In the genomic region with DNA sequence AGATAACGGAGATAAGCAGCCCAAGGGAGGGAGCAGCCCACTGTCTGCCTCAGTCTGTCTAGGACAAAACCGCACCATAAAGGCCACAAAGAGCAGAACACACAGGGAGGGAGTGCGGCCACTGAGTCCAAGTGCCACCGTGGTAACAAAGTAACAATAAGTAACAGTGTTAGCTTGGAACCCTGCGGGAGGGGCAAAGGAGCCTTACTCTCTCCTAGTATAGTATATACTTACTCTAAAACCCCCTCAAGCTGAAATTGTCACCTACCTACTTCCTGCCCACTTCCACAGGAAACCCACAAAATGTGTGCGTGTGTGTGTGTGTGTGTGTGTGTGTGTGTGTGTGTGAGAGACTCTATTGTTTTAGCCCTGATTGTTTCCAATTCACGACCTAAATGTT, we compare ENCODE assay signal across 19 mouse cellular contexts.
DNase-seq lines count a peak whose midpoint lies in the region; ATAC-seq and TF ChIP-seq lines count a peak whose summit lies in the region.
"Had no signal": no experiment of that assay in that cellular context is flagged by ENCODE, and none has a peak within 500 bp of the region (broad histone marks: within the 10 kb centered on the region; RNA-seq: fewer than 3 reads in every experiment).

No protein-coding gene starts in this region.

- intact Hi-C loops in gastrocnemius, postnatal 14 days (cut with DNase I; ENCODE audit: low total_unique reads): no loop called here

- peak; percentile 60 for ATAC-seq in megakaryocyte progenitor cell, adult 5-6 weeks (replicated peaks; ENCODE audit: poor library complexity)
- ATAC-seq: hindbrain, embryonic 16.5 days had no signal

- 63% methylated on average over 7 of the region's 7 CpGs for WGBS in kidney, adult 2 months

- H3K4me1 ChIP-seq in kidney, adult 2 months (ENCODE audit: control insufficient read depth, insufficient read depth, low read length): no peaks in the 10 kb centered on the region

- TF ChIP-seq CTCF in kidney, adult 2 months (conservative IDR thresholded peaks at IDR 0.05; ENCODE audit: insufficient read depth, insufficient read length, low read depth, low read length): no peak

- peak; percentile 18 for DNase-seq in kidney, postnatal 10 days
- DNase-seq in kidney, adult 2 months: no peak
- DNase-seq in T-cell, adult 2 months (ENCODE audit: low spot score): peak; percentile 81
- peak; percentile 48 to 54 for DNase-seq in thymus, postnatal 10 days (ENCODE audit: low spot score in 2 of 2)
- no peak for DNase-seq in right cerebral cortex, postnatal 4 days
- no peak for DNase-seq in gastrocnemius, postnatal 14 days
- no peak for DNase-seq in Muller cell, postnatal 12 days (ENCODE audit: inconsistent ontology term)
- DNase-seq: adrenal gland, adult 2 months; cerebellum, adult 9-10 months; kidney, postnatal 14 days; layer of hippocampus, adult 9-11 months; liver, embryonic 13.5 days; lung, postnatal 10 days; midbrain, embryonic 14.5 days had no signal

- H3K27me3 ChIP-seq in kidney, adult 2 months (replicated peaks; ENCODE audit: control insufficient read depth, insufficient read depth, low read length): no peaks in the 10 kb centered on the region
- H3K27me3 ChIP-seq: CH12.LX; heart, embryonic 15.5 days; liver, embryonic 13.5 days; neural tube, embryonic 13.5 days had no signal

- H3K4me3 ChIP-seq in kidney, adult 2 months (ENCODE audit: insufficient read depth, low read depth, low read length): no peak overlapping the region
- H3K4me3 ChIP-seq: heart, embryonic 15.5 days; liver, embryonic 13.5 days; neural tube, embryonic 13.5 days had no signal

- H3K36me3 ChIP-seq in kidney, adult 2 months (ENCODE audit: control insufficient read depth, insufficient read depth, low read length): no peaks in the 10 kb centered on the region
- H3K36me3 ChIP-seq: heart, embryonic 15.5 days; liver, embryonic 13.5 days; neural tube, embryonic 13.5 days had no signal

- no peak overlapping the region for H3K27ac ChIP-seq in kidney, adult 2 months (ENCODE audit: insufficient read depth, low read depth, low read length)
- H3K27ac ChIP-seq: heart, embryonic 15.5 days; liver, embryonic 13.5 days; neural tube, embryonic 13.5 days had no signal

- no peak for TF ChIP-seq POLR2A in kidney, adult 2 months (IDR thresholded peaks at IDR 0.05; ENCODE audit: low read depth, low read length)

Comparison
In these comparisons a context has a peak if more than half of its experiments do, and no peak if none do; other contexts are left out.
1. DNase-seq: peak in kidney, postnatal 10 days (single experiment), T-cell, adult 2 months (single experiment) and thymus, postnatal 10 days (2 of 2); none in kidney, adult 2 months (single experiment), right cerebral cortex, postnatal 4 days (single experiment), gastrocnemius, postnatal 14 days (single experiment) and Muller cell, postnatal 12 days (single experiment).